Mouse (Mus musculus): Measurements from ENCODE around the gene C1ql4.

DNA sequence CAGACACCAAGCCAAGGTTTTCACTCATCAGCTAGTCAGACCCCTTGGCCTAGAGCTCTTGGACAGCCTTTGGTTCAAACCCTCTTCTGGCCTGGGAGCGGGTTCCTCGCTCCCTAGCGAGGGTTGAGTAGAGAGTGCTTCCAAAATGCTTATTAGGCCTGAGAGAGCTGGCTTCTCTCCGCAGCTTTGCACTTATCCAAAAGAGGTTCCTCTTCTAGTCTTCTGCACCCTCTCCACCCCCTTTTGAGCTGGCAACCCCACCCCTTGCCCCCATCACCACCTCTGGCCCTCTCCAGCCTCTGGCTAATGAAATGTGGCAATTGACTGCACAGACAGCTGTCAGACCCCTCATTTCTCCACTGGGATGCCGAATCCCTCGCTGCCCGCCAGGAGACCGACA lies 5.3 kb upstream of the C1ql4 start, which contains the start of gene Dnajc22:
- TF ChIP-seq CTCF (IDR thresholded peaks at IDR 0.05) (no peak), EP300 (IDR thresholded peaks at IDR 0.05) (no peak)

Data from lung, postnatal 0 days (tissue).